Mouse (Mus musculus) limb, embryonic 15.5 days (tissue): ENCODE measurements around the gene Triml1. TPM values are rescaled to one million over a fixed set of nuclear protein-coding genes. Genes with fewer than 3 reads are reported as not detected.

Experiments used
- ATAC-seq: fragments of 200-750 bp; cut with Nextera tagmentation; 2 replicates; pipeline ENCODE4 v1.8.0; 2017; ENCODE audit warnings: low read depth, moderate TSS enrichment; ENCODE audit not compliant: insufficient number of reproducible peaks, low FRiP score, low TSS enrichment
- H3K27ac ChIP-seq: fragments of 300-500 bp; sonication (generic); 2 replicates; pipeline ENCODE4 v1.5.1; 2015; ENCODE audit warnings: moderate library complexity, mild to moderate bottlenecking, inconsistent platforms
- H3K27me3 ChIP-seq: fragments of 300-500 bp; sonication (generic); 2 replicates; pipeline ENCODE4 v1.6.1; 2015; ENCODE audit warnings: inconsistent platforms
- H3K36me3 ChIP-seq: fragments of 300-500 bp; sonication (generic); 2 replicates; pipeline ENCODE4 v1.6.1; 2015; ENCODE audit warnings: inconsistent platforms
- H3K4me1 ChIP-seq: fragments of 300-500 bp; sonication (generic); 2 replicates; pipeline ENCODE4 v1.6.1; 2015; ENCODE audit warnings: inconsistent platforms
- H3K4me2 ChIP-seq: fragments of 300-500 bp; sonication (generic); 2 replicates; pipeline ENCODE4 v1.6.1; 2015; ENCODE audit warnings: mild to moderate bottlenecking, inconsistent platforms
- H3K4me3 ChIP-seq: fragments of 300-500 bp; sonication (generic); 2 replicates; pipeline ENCODE4 v1.5.1; 2015; ENCODE audit warnings: mild to moderate bottlenecking, inconsistent platforms
- H3K9ac ChIP-seq: fragments of 300-500 bp; sonication (generic); 2 replicates; pipeline ENCODE4 v1.6.1; 2015; ENCODE audit warnings: inconsistent platforms
- H3K9me3 ChIP-seq: fragments of 300-500 bp; sonication (generic); 2 replicates; pipeline ENCODE4 v1.6.1; 2016; ENCODE audit warnings: inconsistent platforms
- WGBS: fragments of 180-500 bp; shearing (Covaris S2); methylation state at CpG from one replicate; pipeline ENCODE4 v1.1.7; 2015; 5-methylcytosine and 5-hydroxymethylcytosine counted together
- polyA plus RNA-seq: library from polyadenylated mRNA; unstranded; fragments of >200 nt; fragmentation: Nextera tagmentation; extraction: Ambion mirVana; gene quantifications from 2 replicates; pipeline ENCODE4 v1.2.1, GENCODE M21; 2015

Triml1 gene
- polyA plus RNA-seq: not detected in 2 replicates

- Histone ChIP-seq H3K27ac (no peak within 1 kb of the TSS), H3K9ac (no peak within 1 kb of the TSS), H3K4me3 (no peak within 1 kb of the TSS), H3K4me2 (no peak within 1 kb of the TSS), H3K9me3 (no peaks in the 10 kb centered on the region), H3K4me1 (no peaks in the 10 kb centered on the region), H3K36me3 (no peaks in the 10 kb centered on the region), H3K27me3 (no peaks in the 10 kb centered on the region)
- 88% methylated on average over 2 of the region's 2 CpGs for WGBS
- no peak for ATAC-seq
These were observed at the start of gene Triml1 for GRCm38 (mm10) chr8:43141386-43141785. Gene Triml1 (minus strand): TSS chr8:43141486.

- Histone ChIP-seq H3K36me3 (no peaks in the 10 kb centered on the region), H3K4me3 (no peak overlapping the region), H3K4me2 (no peak overlapping the region), H3K9me3 (no peaks in the 10 kb centered on the region), H3K9ac (no peak overlapping the region), H3K27ac (no peak overlapping the region), H3K27me3 (no peaks in the 10 kb centered on the region), H3K4me1 (no peaks in the 10 kb centered on the region)
- no peak for ATAC-seq
- 86% methylated on average over 2 of the region's 2 CpGs for WGBS
These were observed 41.0 kb upstream of the Triml1 start for GRCm38 (mm10) chr8:43182281-43182680.

- H3K9me3 ChIP-seq: no peaks in the 10 kb centered on the region
- H3K27ac ChIP-seq: no peak within 1 kb of the TSS
- WGBS: 95% methylated on average over 13 of the region's 13 CpGs
- no peaks in the 10 kb centered on the region for H3K27me3 ChIP-seq
- no peak within 1 kb of the TSS for H3K4me3 ChIP-seq
- H3K9ac ChIP-seq: no peak within 1 kb of the TSS
- no peaks in the 10 kb centered on the region for H3K4me1 ChIP-seq
- no peak for ATAC-seq
- H3K36me3 ChIP-seq: no peaks in the 10 kb centered on the region
- H3K4me2 ChIP-seq: no peak within 1 kb of the TSS
These were observed 38.9 kb upstream of the Triml1 start, which contains the start of gene Triml2 for GRCm38 (mm10) chr8:43180054-43180690. Gene Triml2 (plus strand): TSS chr8:43180541.

- Histone ChIP-seq H3K36me3 (no peaks in the 10 kb centered on the region), H3K9ac (no peak overlapping the region), H3K9me3 (no peaks in the 10 kb centered on the region), H3K4me3 (no peak overlapping the region), H3K27me3 (no peaks in the 10 kb centered on the region), H3K27ac (no peak overlapping the region), H3K4me1 (no peaks in the 10 kb centered on the region), H3K4me2 (no peak overlapping the region)
- ATAC-seq: no peak
- 74% methylated on average over 4 of the region's 4 CpGs for WGBS
These were observed 37.9 kb upstream of the Triml1 start for GRCm38 (mm10) chr8:43179189-43179588.

GRCm38 (mm10) chr8:43178263-43178662, 37.0 kb upstream of the Triml1 start:
- no peaks in the 10 kb centered on the region for H3K9me3 ChIP-seq
- H3K9ac ChIP-seq: no peak overlapping the region
- no peaks in the 10 kb centered on the region for H3K4me1 ChIP-seq
- H3K27me3 ChIP-seq: no peaks in the 10 kb centered on the region
- ATAC-seq: no peak
- H3K27ac ChIP-seq: no peak overlapping the region
- WGBS: 46% methylated on average over 3 of the region's 3 CpGs
- H3K4me2 ChIP-seq: no peak overlapping the region
- no peak overlapping the region for H3K4me3 ChIP-seq
- H3K36me3 ChIP-seq: no peaks in the 10 kb centered on the region

GRCm38 (mm10) chr8:43176766-43177486, 35.6 kb upstream of the Triml1 start:
- WGBS: 90% methylated on average over 6 of the region's 6 CpGs
- no peaks in the 10 kb centered on the region for H3K27me3 ChIP-seq

GRCm38 (mm10) chr8:43169249-43169755, 28.0 kb upstream of the Triml1 start:
- H3K27ac ChIP-seq: no peak overlapping the region
- WGBS: 78% methylated on average over 6 of the region's 6 CpGs

More at GRCm38 (mm10) chr8:43176766-43177486, 35.6 kb upstream of the Triml1 start:
- Histone ChIP-seq H3K4me2 (no peak overlapping the region), H3K4me1 (no peaks in the 10 kb centered on the region), H3K9ac (no peak overlapping the region), H3K9me3 (no peaks in the 10 kb centered on the region), H3K4me3 (no peak overlapping the region), H3K36me3 (no peaks in the 10 kb centered on the region), H3K27ac (no peak overlapping the region)
- ATAC-seq: no peak

GRCm38 (mm10) chr8:43168083-43168482, 26.8 kb upstream of the Triml1 start:
- ATAC-seq: no peak
- no peak overlapping the region for H3K4me3 ChIP-seq

More at GRCm38 (mm10) chr8:43169249-43169755, 28.0 kb upstream of the Triml1 start:
- H3K36me3 ChIP-seq: no peaks in the 10 kb centered on the region
- no peak overlapping the region for H3K4me3 ChIP-seq
- H3K4me2 ChIP-seq: no peak overlapping the region
- no peak overlapping the region for H3K9ac ChIP-seq
- no peaks in the 10 kb centered on the region for H3K27me3 ChIP-seq
- H3K9me3 ChIP-seq: no peaks in the 10 kb centered on the region
- no peaks in the 10 kb centered on the region for H3K4me1 ChIP-seq
- no peak for ATAC-seq

GRCm38 (mm10) chr8:43164453-43164852, 23.2 kb upstream of the Triml1 start:
- H3K36me3 ChIP-seq: no peaks in the 10 kb centered on the region
- no peaks in the 10 kb centered on the region for H3K4me1 ChIP-seq
- no peak overlapping the region for H3K4me3 ChIP-seq
- no peak overlapping the region for H3K27ac ChIP-seq
- WGBS: 67% methylated on average over 3 of the region's 3 CpGs
- H3K9ac ChIP-seq: no peak overlapping the region
- no peaks in the 10 kb centered on the region for H3K9me3 ChIP-seq
- no peak for ATAC-seq
- no peaks in the 10 kb centered on the region for H3K27me3 ChIP-seq
- H3K4me2 ChIP-seq: no peak overlapping the region

More at GRCm38 (mm10) chr8:43168083-43168482, 26.8 kb upstream of the Triml1 start:
- no peak overlapping the region for H3K27ac ChIP-seq
- no peak overlapping the region for H3K4me2 ChIP-seq
- H3K36me3 ChIP-seq: no peaks in the 10 kb centered on the region
- no peak overlapping the region for H3K9ac ChIP-seq
- H3K4me1 ChIP-seq: no peaks in the 10 kb centered on the region
- H3K27me3 ChIP-seq: no peaks in the 10 kb centered on the region
- WGBS: 90% methylated on average over 4 of the region's 4 CpGs
- H3K9me3 ChIP-seq: no peaks in the 10 kb centered on the region

GRCm38 (mm10) chr8:43163255-43163654, 22.0 kb upstream of the Triml1 start:
- Histone ChIP-seq H3K4me3 (no peak overlapping the region), H3K27ac (no peak overlapping the region), H3K4me1 (no peaks in the 10 kb centered on the region), H3K9me3 (no peaks in the 10 kb centered on the region), H3K27me3 (no peaks in the 10 kb centered on the region), H3K9ac (no peak overlapping the region), H3K4me2 (no peak overlapping the region), H3K36me3 (no peaks in the 10 kb centered on the region)
- 77% methylated on average over 11 of the region's 11 CpGs for WGBS
- no peak for ATAC-seq

GRCm38 (mm10) chr8:43149307-43149706, 8.0 kb upstream of the Triml1 start:
- no peaks in the 10 kb centered on the region for H3K9me3 ChIP-seq
- H3K27ac ChIP-seq: no peak overlapping the region
- no peak for ATAC-seq
- no peak overlapping the region for H3K4me2 ChIP-seq
- H3K9ac ChIP-seq: no peak overlapping the region
- no peak overlapping the region for H3K4me3 ChIP-seq
- WGBS: 88% methylated on average over 9 of the region's 9 CpGs
- H3K36me3 ChIP-seq: no peaks in the 10 kb centered on the region
- H3K27me3 ChIP-seq: no peaks in the 10 kb centered on the region
- H3K4me1 ChIP-seq: no peaks in the 10 kb centered on the region

GRCm38 (mm10) chr8:43111205-43111827, 30.0 kb downstream of the Triml1 start:
- Histone ChIP-seq H3K4me2 (no peak overlapping the region), H3K4me3 (no peak overlapping the region), H3K36me3 (no peaks in the 10 kb centered on the region), H3K4me1 (no peaks in the 10 kb centered on the region), H3K9me3 (no peaks in the 10 kb centered on the region), H3K27ac (no peak overlapping the region), H3K9ac (no peak overlapping the region), H3K27me3 (no peaks in the 10 kb centered on the region)
- WGBS: 73% methylated on average over 4 of the region's 4 CpGs
- no peak for ATAC-seq
